Mouse (Mus musculus) gastrocnemius, postnatal 36 days (tissue): ENCODE measurements around the gene Me3. TPM values are rescaled to one million over a fixed set of nuclear protein-coding genes. Genes with fewer than 3 reads are reported as not detected.

Experiments used
- DNase-seq, 2 experiments: peaks; one replicate each; pipeline ENCODE4 v3.0.0; 2022
- intact Hi-C: fragments of 180-260 bp; cut with DNase I; formaldehyde crosslinking; loops from one replicate; pipeline ENCODE4 v1.15.1; 2025
- total RNA-seq, 2 experiments: library from RNA; stranded (reverse); gene quantifications; 2 replicates each; pipeline ENCODE4 v1.2.3; 2021

Gene Me3
- total RNA-seq, 2 experiments from 2014 or later, result 108 to 125 TPM

DNA sequence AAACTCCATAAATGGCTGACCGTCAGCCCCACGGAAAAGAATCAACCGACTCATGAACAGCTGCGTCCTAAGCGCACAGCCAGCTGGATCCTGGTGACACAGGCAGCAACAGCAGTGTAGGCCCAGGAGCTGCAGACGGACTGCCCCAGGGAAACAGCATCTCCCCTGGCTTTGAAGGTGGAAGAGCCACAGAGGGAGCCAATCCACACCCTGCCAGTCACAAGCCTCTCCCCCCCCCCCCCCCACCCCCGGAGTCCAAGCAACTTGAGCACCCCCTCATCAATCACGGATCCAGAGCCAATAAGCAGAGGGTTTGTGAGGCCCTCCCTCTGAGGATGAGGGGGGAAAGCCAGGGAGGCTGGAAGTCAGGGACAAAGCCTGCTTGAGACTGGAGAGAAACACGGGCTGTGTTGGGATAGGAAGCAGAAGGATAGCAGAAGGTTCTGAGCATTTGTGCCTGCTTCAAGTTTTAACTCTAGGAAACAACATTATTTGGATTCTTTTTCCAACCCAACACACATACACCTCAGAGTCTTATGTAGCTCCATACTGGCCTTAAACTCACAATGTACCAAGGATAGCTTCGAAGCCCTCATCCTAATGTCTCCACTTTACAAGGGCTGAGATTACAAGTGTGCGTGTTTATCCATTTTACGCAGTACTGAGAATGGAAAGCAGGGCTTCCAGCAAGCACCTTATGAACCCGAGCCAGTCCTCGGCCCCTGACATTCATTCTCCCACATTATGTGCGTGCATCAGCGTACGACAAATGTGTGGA lies 224.4 kb downstream of the Me3 start:
- intact Hi-C loops, result no loop called here

DNA sequence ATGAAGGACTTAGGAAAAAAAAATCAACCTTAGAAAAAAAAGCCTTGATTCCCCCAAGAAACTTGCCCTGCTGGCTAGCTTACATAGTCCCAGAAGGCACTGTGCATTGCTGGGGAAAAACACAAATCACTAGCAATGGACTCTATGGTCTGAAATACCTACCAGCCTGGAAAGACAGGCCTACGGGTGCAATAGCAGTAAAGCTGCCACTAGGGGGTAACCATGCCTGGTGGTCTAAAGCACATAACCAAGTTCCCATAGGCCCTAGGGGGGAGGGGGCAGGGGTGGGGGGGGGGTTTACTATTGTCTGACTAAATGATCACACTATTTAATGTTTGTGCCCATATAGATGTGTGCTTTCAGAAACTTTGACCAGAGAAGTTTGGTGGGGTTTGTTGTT lies 232.6 kb downstream of the Me3 start:
- no peak for DNase-seq
- intact Hi-C loops, result no loop called here

More for the DNA sequence above, 224.4 kb downstream of the Me3 start:
- DNase-seq, result peak; percentile 26 to 34

- intact Hi-C loops, result no loop called here
Observed at GRCm38 (mm10) chr7:89867221-89867620, 235.0 kb downstream of the Me3 start.

GRCm38 (mm10) chr7:89879686-89880085 lies 247.5 kb downstream of the Me3 start:
- intact Hi-C loops, result no loop called here
- no peak for DNase-seq

More at GRCm38 (mm10) chr7:89867221-89867620, 235.0 kb downstream of the Me3 start:
- DNase-seq, result no peak

- intact Hi-C loops, result no loop called here
- no peak for DNase-seq
Observed at GRCm38 (mm10) chr7:89884551-89884950, 252.4 kb downstream of the Me3 start.

GRCm38 (mm10) chr7:89891412-89891811 lies 259.2 kb downstream of the Me3 start:
- no peak for DNase-seq
- intact Hi-C loops, result no loop called here

DNA sequence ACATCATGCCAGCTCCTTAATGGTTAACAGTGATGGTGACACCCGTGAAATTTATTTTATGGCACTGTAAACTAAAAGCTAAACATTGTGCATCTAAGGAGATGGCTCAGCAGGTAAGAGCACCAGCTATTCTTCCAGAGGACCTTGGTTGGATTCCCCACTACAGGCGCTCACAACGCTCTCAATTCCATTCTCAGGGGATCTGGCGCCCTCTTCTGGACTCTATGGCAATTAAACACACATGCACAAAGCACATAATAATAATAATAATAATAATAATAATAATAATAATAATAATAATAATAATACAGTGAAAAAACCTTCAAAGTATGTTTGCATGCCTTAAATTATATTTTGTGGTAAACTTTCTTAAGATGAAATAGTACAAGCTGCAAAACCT lies 259.7 kb downstream of the Me3 start:
- no peak for DNase-seq
- intact Hi-C loops, result no loop called here

GRCm38 (mm10) chr7:89903007-89903406 lies 270.8 kb downstream of the Me3 start:
- no peak for DNase-seq
- intact Hi-C loops, result no loop called here

DNA sequence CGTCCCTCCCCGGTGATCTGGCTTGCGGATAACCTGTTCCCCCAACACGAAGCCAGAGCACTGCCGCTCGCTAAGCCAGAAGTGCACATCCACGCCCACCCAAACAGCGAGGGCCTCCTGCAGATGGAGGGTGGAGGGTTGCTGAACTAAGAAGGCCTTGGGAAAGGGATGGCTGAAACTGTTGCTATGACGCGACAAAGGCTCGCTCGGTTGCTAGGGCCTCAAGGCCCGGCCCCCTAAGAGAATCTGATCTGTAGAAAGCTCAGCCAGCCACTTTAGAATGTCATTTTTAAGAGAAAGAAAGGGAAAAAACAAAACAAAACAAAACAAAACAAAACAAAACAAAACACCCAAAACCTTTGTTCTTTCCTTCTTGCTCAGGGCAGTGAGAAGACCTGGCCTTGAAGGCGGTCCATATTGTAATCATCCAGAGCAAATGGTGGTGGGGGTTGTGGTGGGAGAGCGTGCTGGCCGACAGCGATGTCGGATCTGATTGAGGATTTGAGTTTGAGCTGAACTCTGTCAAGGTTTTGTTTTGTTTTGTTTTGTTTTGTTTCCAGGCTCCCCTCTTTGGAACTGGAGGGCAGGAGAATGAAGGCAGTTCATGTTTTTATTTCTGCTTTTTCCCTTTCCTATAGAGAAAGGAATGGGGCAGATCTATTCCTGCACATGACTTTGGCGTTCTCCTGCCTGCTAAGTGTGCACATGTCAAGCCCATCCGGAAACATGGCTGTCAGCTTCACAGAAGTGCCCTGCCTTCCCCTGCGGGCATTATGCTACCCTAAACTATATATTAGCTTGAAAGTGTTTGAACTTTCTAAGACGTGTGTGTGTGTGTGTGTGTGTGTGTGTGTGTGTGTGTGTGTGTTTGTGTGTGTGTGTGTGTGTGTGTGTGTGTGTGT lies 271.5 kb downstream of the Me3 start, which contains the start of gene Ccdc81:
Ccdc81 (minus strand) TSS at position 188 of the 902 bp plus-strand sequence.
- no peak for DNase-seq
- intact Hi-C loops, result no loop called here

Other genes starting within 250 kb of the Me3 start
- 10 to 100 TPM; 15.5 to 18.3 TPM for gene Tmem135, start 228.2 kb upstream of the Me3 start, total RNA-seq
- gene Fzd4, start 228.0 kb upstream of the Me3 start, total RNA-seq, result 10 to 100 TPM; 15.1 to 38.5 TPM
- gene Prss23, start 105.2 kb upstream of the Me3 start, total RNA-seq, result 10 to 100 TPM; 45.7 to 60.5 TPM